Mouse (Mus musculus): ENCODE measurements around the gene Fam69a.

DNA sequence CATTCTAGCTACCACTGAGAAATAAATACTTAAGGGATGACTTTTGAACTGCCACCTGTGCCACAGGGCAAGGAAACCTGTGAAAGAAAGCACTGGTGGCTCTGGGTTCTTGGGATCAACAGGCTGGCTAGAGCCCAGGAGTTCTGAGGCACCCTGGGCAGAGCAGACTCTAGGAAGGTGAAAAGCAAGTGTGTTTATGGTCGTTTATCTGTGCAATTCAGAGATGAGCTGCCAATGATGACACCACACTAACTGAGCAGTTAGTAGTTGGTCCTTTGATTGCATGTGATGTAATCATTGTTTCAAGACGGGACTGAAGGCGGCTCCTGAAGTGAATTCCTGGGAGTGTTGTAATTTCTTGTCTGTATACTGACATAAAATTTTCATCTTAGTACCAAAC, 82.6 kb downstream of the Fam69a start:
- TF ChIP-seq CTCF (IDR thresholded peaks at IDR 0.05; ENCODE audit: low read depth) (no peak), EP300 (IDR thresholded peaks at IDR 0.05; ENCODE audit: low read depth) (no peak)

All from heart, postnatal 0 days (tissue).